Mouse (Mus musculus) right cerebral cortex, postnatal 10 days (tissue): ENCODE measurements around the gene BC048507.
A peak's percentile ranks its signal among the peaks of the same experiment; 100 is the strongest.
"Not testable (repeated sequence)": the region's sequence is repeated elsewhere in the genome, so short reads cannot be mapped to it uniquely, and the experiment has no call there.

Experiments used
- DNase-seq, 2 experiments: peaks; one replicate each; pipeline ENCODE4 v3.0.0; 2021; ENCODE audit warnings: low spot score in 2 of 2

The BC048507 gene

GRCm38 (mm10) chr13:67863026-67863425 is at the start of gene BC048507:
Gene BC048507 (plus strand): TSS chr13:67863326.
- DNase-seq, result no peak

GRCm38 (mm10) chr13:67813710-67814660 is 49.1 kb upstream of the BC048507 start, which contains the start of gene Zfp273:
Gene Zfp273 (plus strand): TSS chr13:67813740.
- DNase-seq, result peak; percentile 75 to 84

- no peak for DNase-seq
Measured at GRCm38 (mm10) chr13:67818636-67819035, 44.5 kb upstream of the BC048507 start.

GRCm38 (mm10) chr13:67830911-67831336 is 32.2 kb upstream of the BC048507 start, which contains the start of gene Gm10037:
Gene Gm10037 (plus strand): TSS chr13:67831106.
- peak; percentile 70 to 80 for DNase-seq

GRCm38 (mm10) chr13:67833137-67833536 is 30.0 kb upstream of the BC048507 start:
- DNase-seq, result not testable (repeated sequence)

GRCm38 (mm10) chr13:67843775-67844118 is 19.4 kb upstream of the BC048507 start:
- no peak for DNase-seq

- DNase-seq, result peak; percentile 58 to 62
Measured at GRCm38 (mm10) chr13:67844119-67844852, 18.8 kb upstream of the BC048507 start.

GRCm38 (mm10) chr13:67844853-67845194 is 18.3 kb upstream of the BC048507 start:
- DNase-seq, result no peak

GRCm38 (mm10) chr13:67850361-67850760 is 12.8 kb upstream of the BC048507 start:
- DNase-seq, result no peak

- no peak for DNase-seq
Measured at GRCm38 (mm10) chr13:67853130-67853529, 10.0 kb upstream of the BC048507 start.

GRCm38 (mm10) chr13:67853983-67854382 is 9.1 kb upstream of the BC048507 start:
- no peak for DNase-seq

GRCm38 (mm10) chr13:67857317-67857716 is 5.8 kb upstream of the BC048507 start:
- DNase-seq, result no peak

- DNase-seq, result no peak
Measured at GRCm38 (mm10) chr13:67862508-67862907, 618 bp upstream of the BC048507 start.

GRCm38 (mm10) chr13:67864764-67865350 is 1.7 kb downstream of the BC048507 start:
- no peak for DNase-seq

- peak in 1 of 2 experiments; percentile 40 for DNase-seq
Measured at GRCm38 (mm10) chr13:67867899-67868298, 4.8 kb downstream of the BC048507 start.

- not testable (repeated sequence) for DNase-seq
Measured at GRCm38 (mm10) chr13:67876049-67876698, 13.0 kb downstream of the BC048507 start.

GRCm38 (mm10) chr13:67876699-67877254 is 13.7 kb downstream of the BC048507 start:
- DNase-seq, result no peak

GRCm38 (mm10) chr13:67883966-67884365 is 20.8 kb downstream of the BC048507 start:
- no peak for DNase-seq

- no peak for DNase-seq
Measured at GRCm38 (mm10) chr13:67909759-67910158, 46.6 kb downstream of the BC048507 start.
